Mouse (Mus musculus) frontal cortex, adult 2 months (tissue): ENCODE results near the gene Foxp1. TPM values are rescaled to one million over a fixed set of nuclear protein-coding genes. Genes with fewer than 3 reads are reported as not detected.

Experiments used
- DNase-seq, 2 experiments: peaks; one replicate each; pipeline ENCODE4 v3.0.0; 2022; ENCODE audit warnings: low spot score in 1 of 2; ENCODE audit errors: extremely low spot score in 1 of 2
- polyA plus RNA-seq: library from polyadenylated mRNA; depleted of rRNA; stranded (reverse); fragments of >200 nt; gene quantifications from 2 replicates; pipeline ENCODE4 v1.2.3, GENCODE M21; 2012

Gene Foxp1
- polyA plus RNA-seq, 1 experiment: 49.5 TPM

GRCm38 (mm10) chr6:99369156-99369555, 153.4 kb downstream of the Foxp1 start:
- DNase-seq: no peak

- no peak for DNase-seq
These were observed 154.3 kb downstream of the Foxp1 start for GRCm38 (mm10) chr6:99368118-99368753.

- DNase-seq: no peak
These were observed 158.0 kb downstream of the Foxp1 start for GRCm38 (mm10) chr6:99364545-99364944.

- no peak for DNase-seq
These were observed 161.9 kb downstream of the Foxp1 start for GRCm38 (mm10) chr6:99360581-99360980.

- no peak for DNase-seq
These were observed 162.6 kb downstream of the Foxp1 start for GRCm38 (mm10) chr6:99359765-99360499.

- no peak for DNase-seq
These were observed 163.4 kb downstream of the Foxp1 start for GRCm38 (mm10) chr6:99359036-99359698.

- no peak for DNase-seq
These were observed 164.6 kb downstream of the Foxp1 start for GRCm38 (mm10) chr6:99357931-99358330.

GRCm38 (mm10) chr6:99354338-99354737, 168.2 kb downstream of the Foxp1 start:
- no peak for DNase-seq

- no peak for DNase-seq
These were observed 169.1 kb downstream of the Foxp1 start for GRCm38 (mm10) chr6:99353441-99353840.

GRCm38 (mm10) chr6:99350566-99350965, 172.0 kb downstream of the Foxp1 start:
- no peak for DNase-seq

- no peak for DNase-seq
These were observed 172.4 kb downstream of the Foxp1 start for GRCm38 (mm10) chr6:99350156-99350555.

GRCm38 (mm10) chr6:99347836-99348235, 174.7 kb downstream of the Foxp1 start:
- DNase-seq: no peak

GRCm38 (mm10) chr6:99344966-99345365, 177.6 kb downstream of the Foxp1 start:
- no peak for DNase-seq

- no peak for DNase-seq
These were observed 178.2 kb downstream of the Foxp1 start for GRCm38 (mm10) chr6:99344357-99344756.

GRCm38 (mm10) chr6:99343815-99344214, 178.7 kb downstream of the Foxp1 start:
- DNase-seq: no peak

- no peak for DNase-seq
These were observed 180.1 kb downstream of the Foxp1 start for GRCm38 (mm10) chr6:99342416-99342815.

- no peak for DNase-seq
These were observed 181.6 kb downstream of the Foxp1 start for GRCm38 (mm10) chr6:99340902-99341301.

- no peak for DNase-seq
These were observed 182.4 kb downstream of the Foxp1 start for GRCm38 (mm10) chr6:99339986-99340721.

- DNase-seq: no peak
These were observed 183.2 kb downstream of the Foxp1 start for GRCm38 (mm10) chr6:99339343-99339620.

GRCm38 (mm10) chr6:99338593-99339342, 183.8 kb downstream of the Foxp1 start:
- DNase-seq: no peak

- no peak for DNase-seq
These were observed 184.3 kb downstream of the Foxp1 start for GRCm38 (mm10) chr6:99338174-99338573.
